Mouse (Mus musculus) kidney, adult 8-10 months (tissue): Measurements from ENCODE around the gene Lyrm9.

Experiments used
- DNase-seq, 2 experiments: peaks; one replicate each; pipeline ENCODE4 v3.0.0; 2022

The Lyrm9 gene

GRCm38 (mm10) chr11:78815986-78816792 lies 10.2 kb upstream of the Lyrm9 start:
- no peak for DNase-seq

- no peak for DNase-seq
Measured at GRCm38 (mm10) chr11:78817311-78818022, 8.9 kb upstream of the Lyrm9 start.

- no peak for DNase-seq
Measured at GRCm38 (mm10) chr11:78820337-78821000, 5.9 kb upstream of the Lyrm9 start.

GRCm38 (mm10) chr11:78822792-78823498 lies 3.4 kb upstream of the Lyrm9 start:
- DNase-seq: peak; percentile 43 to 67

- no peak for DNase-seq
Measured at GRCm38 (mm10) chr11:78827546-78827945, 1.2 kb downstream of the Lyrm9 start.

GRCm38 (mm10) chr11:78828386-78828785 lies 2.0 kb downstream of the Lyrm9 start:
- peak; percentile 33 to 56 for DNase-seq

- DNase-seq: peak; percentile 18 to 50
Measured at GRCm38 (mm10) chr11:78829373-78829772, 3.0 kb downstream of the Lyrm9 start.

- DNase-seq: no peak
Measured at GRCm38 (mm10) chr11:78830180-78830579, 3.8 kb downstream of the Lyrm9 start.

- no peak for DNase-seq
Measured at GRCm38 (mm10) chr11:78831716-78832115, 5.3 kb downstream of the Lyrm9 start.

- DNase-seq: no peak
Measured at GRCm38 (mm10) chr11:78832117-78832726, 5.8 kb downstream of the Lyrm9 start.

- DNase-seq: peak; percentile 34 to 61
Measured at GRCm38 (mm10) chr11:78832816-78833314, 6.5 kb downstream of the Lyrm9 start.

GRCm38 (mm10) chr11:78836486-78836885 lies 10.1 kb downstream of the Lyrm9 start:
- DNase-seq: no peak

- DNase-seq: peak in 1 of 2 experiments; percentile 74
Measured at GRCm38 (mm10) chr11:78837989-78838388, 11.6 kb downstream of the Lyrm9 start.

- no peak for DNase-seq
Measured at GRCm38 (mm10) chr11:78839491-78839890, 13.1 kb downstream of the Lyrm9 start.

GRCm38 (mm10) chr11:78840141-78840540 lies 13.8 kb downstream of the Lyrm9 start:
- DNase-seq: no peak

GRCm38 (mm10) chr11:78841987-78842386 lies 15.6 kb downstream of the Lyrm9 start:
- DNase-seq: no peak

- no peak for DNase-seq
Measured at GRCm38 (mm10) chr11:78846620-78847019, 20.2 kb downstream of the Lyrm9 start.

GRCm38 (mm10) chr11:78847884-78848848 lies 21.8 kb downstream of the Lyrm9 start:
- DNase-seq: peak in 1 of 2 experiments; percentile 16

GRCm38 (mm10) chr11:78849859-78850258 lies 23.5 kb downstream of the Lyrm9 start:
- no peak for DNase-seq

GRCm38 (mm10) chr11:78851216-78851870 lies 25.0 kb downstream of the Lyrm9 start:
- no peak for DNase-seq
